Mouse (Mus musculus) monocyte, adult 2 months (primary cell): ENCODE data around the gene Adgrg2.

Experiments used
- DNase-seq, 2 experiments: peaks; one replicate each; pipeline ENCODE4 v3.0.0; 2022; ENCODE audit warnings: low spot score in 2 of 2, low read depth in 1 of 2

Adgrg2 gene

DNA sequence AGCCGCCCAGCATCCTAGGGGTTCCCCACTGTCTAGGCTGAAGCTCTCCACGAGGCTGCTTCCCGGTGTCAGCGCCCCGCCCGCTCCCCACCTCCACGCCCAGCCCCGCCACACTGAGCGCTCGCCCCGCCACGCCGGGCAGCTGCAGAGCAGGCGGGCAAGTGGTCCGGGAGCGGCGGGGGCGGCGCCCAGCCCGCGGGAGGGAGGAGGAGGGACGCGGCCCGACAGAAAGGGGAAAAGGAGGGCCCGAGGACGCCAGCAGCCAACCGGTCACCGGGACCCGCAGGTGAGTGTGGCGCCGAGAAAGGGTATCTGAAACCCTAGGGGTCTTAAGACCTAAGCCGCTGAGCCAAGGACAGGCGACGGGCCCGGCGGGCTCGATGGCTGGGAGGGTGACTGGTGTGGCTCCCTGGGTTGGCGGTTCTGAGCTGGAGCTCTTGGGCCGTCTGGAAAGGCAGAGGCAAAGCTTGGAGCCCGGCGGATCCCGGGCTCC is at the start of gene Adgrg2:
Gene Adgrg2, plus strand, starts transcription at position 227 of the 493 bp plus-strand sequence.
- no peak for DNase-seq

- no peak for DNase-seq
Observed at GRCm38 (mm10) chrX:160350995-160351394, 39.5 kb upstream of the Adgrg2 start.

DNA sequence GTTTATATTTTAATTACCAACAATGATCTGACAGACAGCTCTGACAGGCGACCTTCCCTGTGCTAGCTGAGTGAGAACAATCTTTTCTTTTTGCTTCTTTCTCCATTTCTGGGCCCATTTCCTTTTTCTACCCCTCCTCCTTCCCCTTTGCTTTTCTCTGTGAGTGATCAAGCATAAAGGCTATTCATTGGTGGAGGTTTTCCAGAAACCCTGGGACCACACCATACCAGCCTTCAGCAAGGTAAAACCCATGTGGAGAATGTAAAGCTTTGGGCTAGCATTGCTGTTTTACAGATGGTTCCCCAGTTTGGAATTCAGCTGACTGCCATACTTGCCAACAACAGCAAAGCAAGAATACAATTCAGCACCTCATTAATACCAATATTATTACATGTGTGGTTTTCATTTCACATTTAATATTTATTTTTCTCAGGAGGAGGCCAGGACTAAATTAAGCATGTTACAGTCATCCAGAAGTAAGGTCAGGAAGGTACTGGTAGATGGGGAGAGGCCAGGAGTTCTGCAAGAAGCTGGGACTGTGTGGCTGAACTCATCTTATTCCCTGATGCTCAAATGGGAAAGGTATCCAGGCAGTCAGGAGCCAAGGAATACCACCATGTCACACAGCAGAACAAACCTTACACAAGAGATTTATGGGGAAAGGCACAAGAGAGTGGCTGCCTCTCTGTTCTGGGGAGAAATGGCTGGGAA is 38.4 kb upstream of the Adgrg2 start:
- DNase-seq, result no peak

- DNase-seq, result no peak
Observed at GRCm38 (mm10) chrX:160384748-160385501, 5.6 kb upstream of the Adgrg2 start.

- DNase-seq, result no peak
Observed at GRCm38 (mm10) chrX:160385502-160385772, 5.1 kb upstream of the Adgrg2 start.

GRCm38 (mm10) chrX:160412930-160413453 is 22.5 kb downstream of the Adgrg2 start:
- no peak for DNase-seq

GRCm38 (mm10) chrX:160413881-160414395 is 23.4 kb downstream of the Adgrg2 start:
- DNase-seq, result no peak

DNA sequence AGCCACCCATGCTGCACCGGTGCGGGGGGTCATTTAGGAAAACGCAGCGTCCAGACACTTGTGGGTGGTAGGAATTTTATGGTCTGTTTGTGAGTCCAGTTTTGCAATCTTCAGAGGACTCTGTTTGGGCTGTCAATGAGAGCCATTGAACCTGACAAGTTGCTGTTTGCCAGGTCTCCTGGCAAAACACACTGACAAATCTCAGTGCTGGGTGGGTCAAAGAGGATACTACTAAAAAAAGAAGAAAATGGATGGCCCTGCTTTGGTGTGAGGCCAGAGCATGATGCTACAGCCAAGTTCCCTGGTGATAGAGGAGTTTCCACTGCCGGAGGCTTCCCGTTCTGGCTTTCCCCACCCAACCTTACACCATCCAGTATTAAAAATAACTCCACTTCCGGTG is 27.9 kb downstream of the Adgrg2 start:
- no peak for DNase-seq

- no peak for DNase-seq
Observed at GRCm38 (mm10) chrX:160423737-160424136, 33.2 kb downstream of the Adgrg2 start.

- DNase-seq, result no peak
Observed at GRCm38 (mm10) chrX:160426486-160426885, 36.0 kb downstream of the Adgrg2 start.

DNA sequence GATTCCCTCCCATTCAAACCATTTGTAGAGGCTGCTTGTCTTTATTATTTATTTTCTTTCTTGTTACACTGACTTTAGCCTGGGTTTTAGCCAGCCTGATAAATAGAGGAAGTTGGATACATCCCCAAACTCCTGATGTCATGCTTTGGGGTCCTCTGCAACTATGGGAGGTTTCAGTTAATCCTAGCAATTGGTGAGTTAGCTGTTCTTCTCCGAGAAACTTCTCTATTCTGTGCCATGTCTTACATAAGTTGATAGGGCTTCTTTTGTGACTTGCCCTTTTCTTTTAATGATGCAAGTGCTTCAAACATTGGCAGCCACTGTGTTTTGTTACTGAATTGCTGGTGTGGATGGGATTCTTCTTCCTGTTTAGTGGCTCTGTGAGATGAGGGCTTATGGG is 36.4 kb downstream of the Adgrg2 start:
- DNase-seq, result no peak

- no peak for DNase-seq
Observed at GRCm38 (mm10) chrX:160432192-160432591, 41.7 kb downstream of the Adgrg2 start.

- no peak for DNase-seq
Observed at GRCm38 (mm10) chrX:160441272-160441671, 50.8 kb downstream of the Adgrg2 start.

DNA sequence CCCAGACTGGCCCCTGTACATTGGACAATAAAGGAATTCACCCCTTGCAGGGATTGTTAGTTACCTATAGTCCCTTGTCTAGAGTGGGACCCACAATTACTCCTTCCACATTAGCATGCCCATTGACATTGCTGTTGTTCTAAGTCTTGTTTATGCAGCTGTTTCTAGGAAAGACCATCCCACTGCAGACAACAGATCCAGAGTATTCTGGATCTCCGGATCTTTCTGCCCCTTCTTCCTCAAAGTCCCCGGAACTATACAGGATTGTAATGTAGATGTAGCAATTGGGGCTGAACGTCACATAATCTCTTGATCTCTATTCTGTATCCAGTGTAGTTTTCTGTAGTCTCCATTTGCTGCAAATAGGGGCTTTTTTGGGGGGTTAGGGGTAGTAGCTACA is 57.9 kb downstream of the Adgrg2 start:
- DNase-seq, result no peak

DNA sequence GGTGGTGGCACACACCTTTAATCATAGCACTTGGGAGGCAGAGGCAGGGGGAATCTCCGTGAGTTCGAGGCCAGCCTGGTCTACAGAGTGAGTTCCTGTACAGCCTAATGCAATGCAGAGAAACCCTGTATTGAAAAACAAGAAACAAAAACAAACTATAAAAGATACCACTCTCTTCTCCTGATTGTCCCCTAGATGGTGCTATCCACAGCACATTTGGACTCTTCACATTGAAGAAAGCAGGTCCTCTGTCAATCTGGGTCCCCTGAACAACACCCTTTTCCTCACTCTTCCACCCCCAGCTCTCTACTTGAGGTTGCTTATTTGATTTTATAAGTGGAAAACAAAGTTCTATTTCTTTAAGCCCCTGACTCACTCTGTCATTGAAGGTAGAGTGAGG is 58.9 kb downstream of the Adgrg2 start:
- DNase-seq, result no peak

DNA sequence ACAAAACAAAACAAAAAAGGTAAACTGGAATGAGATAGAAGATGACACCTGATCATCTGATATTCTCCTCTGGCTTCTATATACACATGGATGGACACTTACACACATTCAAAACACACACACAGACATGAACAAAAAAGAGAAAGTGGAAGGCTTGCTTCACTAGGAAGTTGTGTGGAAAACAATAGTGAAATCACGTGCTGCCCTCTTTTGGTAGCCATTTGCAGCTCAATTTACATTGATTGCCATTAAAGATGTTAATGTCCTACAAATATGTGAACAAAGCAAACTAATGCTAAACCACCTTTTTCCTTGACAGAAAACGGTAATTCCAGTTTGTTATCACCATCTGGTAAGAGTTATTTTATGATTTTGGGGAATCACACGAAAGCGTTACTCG is 65.2 kb downstream of the Adgrg2 start:
- no peak for DNase-seq

GRCm38 (mm10) chrX:160471257-160471786 is 80.8 kb downstream of the Adgrg2 start:
- no peak for DNase-seq

DNA sequence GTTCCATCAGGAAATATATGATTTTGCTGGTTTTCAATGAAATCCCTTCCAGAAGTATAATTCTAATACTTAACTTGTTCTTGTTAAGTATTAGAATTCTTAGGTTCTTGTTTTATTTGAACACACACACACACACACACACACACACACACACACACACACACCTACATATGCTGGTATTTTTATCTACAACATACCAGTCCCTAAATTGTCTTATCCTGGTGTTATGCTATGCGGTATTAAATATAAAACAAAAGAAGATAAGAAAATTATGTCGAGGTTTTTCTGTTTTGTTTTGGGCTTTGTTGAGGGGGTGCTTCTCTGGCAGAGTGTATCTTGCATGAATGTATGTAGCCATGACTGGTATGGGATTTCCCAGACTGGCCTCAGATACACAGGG is 99.3 kb downstream of the Adgrg2 start:
- DNase-seq, result no peak

GRCm38 (mm10) chrX:160494333-160494732 is 103.8 kb downstream of the Adgrg2 start:
- DNase-seq, result no peak

- no peak for DNase-seq
Observed at GRCm38 (mm10) chrX:160494921-160495320, 104.4 kb downstream of the Adgrg2 start.

DNA sequence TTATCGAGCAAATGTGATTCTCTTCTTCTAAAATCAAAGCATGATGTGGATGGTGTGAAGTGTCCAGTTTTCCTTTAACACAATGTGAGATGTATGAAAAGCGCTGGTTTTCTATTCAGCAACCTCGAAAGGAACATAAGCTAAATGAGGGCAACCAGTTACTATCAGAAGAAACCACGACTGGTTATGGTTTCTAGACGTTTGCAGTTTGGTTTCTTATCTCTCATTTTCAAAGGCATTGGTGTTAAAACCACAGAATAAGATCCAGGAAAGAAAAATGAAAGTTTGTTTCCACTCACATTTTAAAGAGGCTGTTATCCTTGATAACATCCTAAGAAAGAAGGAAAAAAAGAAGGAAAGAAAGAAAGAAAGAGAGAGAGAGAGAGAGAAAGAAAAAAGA is 106.0 kb downstream of the Adgrg2 start:
- no peak for DNase-seq

- DNase-seq, result no peak
Observed at GRCm38 (mm10) chrX:160501095-160501494, 110.6 kb downstream of the Adgrg2 start.
